Mouse (Mus musculus): ENCODE results near the gene Gm21985.

Gene Gm21985

DNA sequence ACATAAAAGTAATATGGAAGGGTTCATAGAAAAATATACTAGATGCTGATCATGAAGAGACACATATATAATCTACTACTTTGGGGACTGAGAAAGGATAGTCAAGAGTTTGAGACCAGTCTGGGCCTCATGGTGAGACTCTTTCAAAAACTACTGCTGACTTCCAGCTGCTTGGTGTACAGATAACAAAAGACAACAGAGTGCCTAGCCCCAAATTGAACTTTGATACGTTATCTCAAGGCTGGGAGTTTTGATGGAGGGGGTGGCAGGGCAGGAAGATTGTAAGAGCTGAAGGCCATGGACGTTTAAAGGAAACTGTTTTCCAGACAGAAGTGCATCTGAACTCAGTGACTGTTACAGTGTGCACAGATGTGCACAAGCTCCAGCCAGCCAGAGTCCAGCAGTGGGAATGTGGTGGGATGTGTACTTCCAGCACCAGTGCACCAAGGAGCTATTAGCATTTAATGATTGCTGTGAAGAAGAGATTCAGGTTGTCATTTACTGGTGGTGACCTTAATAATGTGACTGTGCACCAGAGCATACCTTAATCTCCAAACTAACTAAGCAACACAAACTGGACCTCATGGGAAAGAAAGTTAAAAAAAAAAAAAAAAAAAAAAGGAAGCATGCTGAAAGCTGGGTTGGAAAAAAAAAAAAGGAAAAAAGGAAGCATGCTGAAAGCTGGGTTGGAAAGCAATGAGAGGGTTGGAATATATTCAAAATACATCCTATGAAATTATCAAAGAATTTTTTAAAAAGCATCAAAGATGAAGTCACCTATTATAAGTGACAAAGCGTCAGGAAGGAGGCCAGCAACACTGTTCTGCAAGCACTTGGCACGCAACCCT, 66.2 kb downstream of the Gm21985 start:
- DNase-seq (ENCODE audit: low spot score): no peak

DNA sequence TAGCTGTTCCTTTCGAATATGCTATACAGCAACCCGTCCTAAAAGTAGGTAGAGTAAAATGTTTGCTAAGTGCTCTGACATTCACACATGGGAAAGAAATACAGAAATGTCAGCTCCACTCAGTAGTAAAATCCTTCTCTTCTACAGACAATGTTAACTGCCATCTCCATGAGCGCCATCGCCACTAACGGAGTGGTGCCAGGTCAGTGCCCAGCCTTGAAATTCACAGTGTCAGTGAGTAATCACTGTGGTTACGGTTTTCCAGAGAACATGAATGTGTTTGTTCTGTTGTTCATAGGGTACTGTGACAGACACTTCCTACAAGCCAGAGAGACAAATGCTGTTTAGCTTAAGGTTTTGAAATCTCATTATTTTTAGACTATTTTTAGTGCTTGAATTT, 71.1 kb downstream of the Gm21985 start:
- no peak for DNase-seq (ENCODE audit: low spot score)

DNA sequence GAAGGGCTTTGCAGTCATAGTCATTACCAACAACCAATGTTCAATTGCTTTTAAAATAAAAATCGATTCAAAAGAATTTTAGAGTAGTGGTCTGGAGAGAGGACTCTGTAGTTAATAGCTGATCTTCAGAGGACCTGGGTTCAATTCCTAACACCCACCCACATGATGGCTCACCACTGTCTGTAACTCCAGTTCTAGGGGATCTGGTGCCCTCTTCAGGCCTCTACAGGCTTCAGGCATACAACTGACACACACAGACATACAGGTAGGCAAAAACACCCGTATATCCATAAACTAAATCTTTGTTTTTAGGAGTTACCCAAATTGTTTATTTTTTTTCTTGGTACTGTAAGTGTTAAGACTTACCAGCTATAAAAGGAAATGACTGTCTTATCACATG, 73.6 kb downstream of the Gm21985 start:
- no peak for DNase-seq (ENCODE audit: low spot score)

DNA sequence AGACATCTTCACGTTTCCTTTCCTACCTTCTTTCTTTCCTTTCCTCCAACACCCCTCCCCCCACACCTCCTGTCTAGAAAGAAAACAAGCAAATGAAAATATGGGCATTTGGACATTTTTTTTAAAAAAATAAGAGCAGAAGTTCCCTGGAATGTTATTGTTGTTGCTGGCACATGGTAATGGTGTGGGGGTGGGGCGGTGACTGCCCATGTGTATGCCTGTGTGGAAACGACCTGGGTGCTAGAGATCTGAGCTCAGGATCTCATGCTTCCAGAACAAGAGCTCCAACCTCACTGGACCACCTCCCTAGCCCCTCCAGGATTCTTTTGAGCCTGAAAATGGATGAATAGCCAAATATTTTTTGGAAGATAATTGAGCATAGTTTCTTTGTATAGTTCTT, 75.0 kb downstream of the Gm21985 start:
- no peak for DNase-seq (ENCODE audit: low spot score)

DNA sequence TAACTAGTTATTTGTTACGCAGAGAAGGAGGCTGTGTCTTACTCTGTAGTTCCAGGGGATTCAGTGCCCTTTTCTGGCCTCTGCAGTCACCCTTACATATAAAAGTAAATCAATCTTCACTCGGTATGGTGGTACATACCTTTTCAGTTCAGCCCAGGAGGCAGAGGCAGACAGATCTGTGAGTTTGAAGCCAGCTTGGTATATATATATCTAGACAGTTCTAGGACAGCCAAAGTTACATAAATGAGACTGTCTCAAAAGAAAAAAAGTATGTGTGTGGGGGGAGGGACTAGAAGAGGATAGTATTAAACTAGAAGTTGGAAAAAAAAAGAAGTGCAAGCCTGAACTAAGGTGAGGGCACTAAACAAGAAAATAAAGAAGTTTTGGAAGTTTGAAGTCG, 82.1 kb downstream of the Gm21985 start:
- DNase-seq (ENCODE audit: low spot score): no peak

DNA sequence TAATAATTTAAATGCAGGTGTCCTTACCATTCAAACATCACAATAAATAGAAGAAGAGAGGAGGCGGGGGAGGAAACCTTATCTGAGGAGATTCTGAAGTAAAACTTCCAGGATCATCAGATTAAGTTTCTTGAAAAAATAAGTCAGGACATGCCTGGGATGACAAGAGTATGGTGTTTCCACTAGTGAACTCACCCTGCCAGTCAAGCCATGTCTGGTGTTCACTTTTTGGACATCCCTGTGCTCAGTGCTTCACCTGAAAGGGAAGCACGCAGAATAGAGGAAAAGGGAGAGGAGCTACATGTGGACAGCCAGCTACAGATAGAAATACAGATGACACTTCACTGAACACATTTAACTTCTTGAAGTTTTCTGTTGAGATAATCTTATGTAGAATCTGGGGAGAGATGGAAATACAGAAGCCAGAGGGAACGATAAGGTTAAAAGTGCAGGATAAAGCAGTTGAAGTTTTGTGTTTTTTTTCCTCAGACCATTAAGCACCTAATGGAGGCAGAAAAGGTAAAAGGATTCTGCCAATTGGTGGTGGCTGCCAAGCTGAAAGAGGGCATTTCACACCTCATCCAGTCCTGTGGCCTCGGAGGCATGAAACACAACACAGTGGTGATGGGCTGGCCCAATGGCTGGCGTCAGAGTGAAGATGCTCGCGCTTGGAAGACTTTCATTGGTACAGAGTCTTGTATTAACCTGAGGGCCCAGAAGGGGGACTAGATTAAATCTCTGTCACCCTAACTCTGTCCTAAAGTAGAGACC, 87.8 kb downstream of the Gm21985 start:
- DNase-seq (ENCODE audit: low spot score): no peak

DNA sequence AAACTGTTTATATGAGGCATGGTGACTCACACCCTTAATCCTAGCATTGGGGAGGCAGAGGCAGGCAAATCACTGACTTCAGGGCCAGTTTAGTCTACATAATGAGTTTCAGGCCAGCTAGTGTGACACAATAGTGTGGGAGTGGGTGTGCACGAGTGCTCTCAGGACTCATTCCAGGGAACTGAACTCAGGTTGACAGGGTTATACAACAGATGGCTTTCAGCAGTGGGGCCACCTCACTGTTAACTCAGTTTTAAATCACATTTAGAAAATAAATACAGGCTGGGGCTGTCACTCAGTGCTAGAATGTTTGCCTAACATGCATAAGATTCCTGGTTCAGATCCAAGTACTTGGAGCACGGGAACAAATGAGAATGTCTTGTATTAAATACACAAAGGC, 93.5 kb downstream of the Gm21985 start:
- DNase-seq (ENCODE audit: low spot score): no peak

DNA sequence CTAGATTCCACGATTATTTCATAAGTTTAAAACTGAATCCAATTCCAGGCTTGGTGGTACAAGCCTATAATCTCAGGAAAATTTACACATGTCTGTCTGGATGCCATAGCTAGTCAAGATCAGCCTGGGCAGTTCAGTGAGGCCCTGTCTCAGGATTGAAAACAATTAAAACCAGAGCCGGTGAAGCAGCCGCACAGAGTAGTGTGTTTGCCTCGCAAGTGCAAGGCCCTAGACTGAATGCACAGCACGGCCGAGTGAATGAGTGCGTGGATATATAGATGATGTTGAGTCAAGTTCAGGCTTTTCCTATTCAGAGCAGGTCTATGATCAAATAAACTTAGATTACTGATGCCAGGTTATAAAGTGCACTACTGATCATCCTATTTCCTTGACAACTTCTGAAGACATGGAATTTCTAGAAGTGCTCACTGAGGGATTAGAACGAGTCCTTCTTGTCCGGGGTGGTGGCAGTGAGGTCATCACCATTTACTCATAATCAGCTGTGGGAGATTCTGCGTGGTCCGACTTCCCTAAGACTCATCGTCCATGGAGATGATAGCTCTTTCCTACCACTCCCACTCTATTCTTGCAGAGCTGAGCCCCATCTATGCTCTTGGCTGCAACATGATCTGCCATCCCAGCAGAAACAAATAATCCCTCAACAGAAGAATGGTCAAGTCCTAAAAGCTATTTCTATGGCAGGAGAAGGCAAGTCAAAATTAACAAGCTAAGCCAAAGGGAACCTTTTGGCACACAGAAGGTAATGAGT, 94.1 kb downstream of the Gm21985 start:
- DNase-seq (ENCODE audit: low spot score): no peak

DNA sequence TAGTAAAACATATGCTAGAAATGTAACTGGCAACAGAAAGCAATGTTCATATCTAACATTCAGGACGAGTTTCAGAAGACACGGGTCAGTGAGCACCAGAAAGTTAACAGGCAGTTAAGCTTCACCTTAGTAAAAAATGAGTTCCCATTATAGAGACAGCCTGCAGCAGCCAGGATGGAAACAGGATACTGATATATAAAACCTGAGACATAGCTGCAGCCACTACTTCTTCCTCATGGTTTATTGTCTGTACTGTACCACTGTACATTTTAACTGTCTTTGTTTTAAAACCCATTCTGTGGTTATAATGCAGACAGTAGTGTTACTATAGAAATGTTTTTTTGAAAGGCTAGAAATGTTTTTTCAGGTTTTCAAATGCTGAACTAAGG, 94.7 kb downstream of the Gm21985 start:
- no peak for DNase-seq (ENCODE audit: low spot score)

DNA sequence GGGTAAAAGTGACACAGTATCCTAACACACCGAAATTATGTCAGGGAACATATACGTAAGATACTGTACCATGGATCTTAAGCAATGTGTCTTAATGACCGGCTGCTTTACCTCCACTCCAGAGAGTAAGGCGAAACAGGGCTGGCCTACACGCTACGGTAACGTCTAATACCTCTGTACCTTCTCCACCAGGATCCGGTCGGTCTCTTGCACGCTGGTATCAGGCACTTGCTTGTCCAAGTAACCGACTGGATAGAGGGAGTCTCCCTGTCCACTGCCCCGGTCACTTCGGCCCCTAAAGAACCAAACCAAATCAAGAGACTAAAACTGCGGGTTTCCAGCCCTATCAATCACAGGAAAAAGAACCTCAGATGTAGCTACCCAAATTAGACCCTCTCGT, 101.1 kb downstream of the Gm21985 start:
- no peak for DNase-seq (ENCODE audit: low spot score)

DNA sequence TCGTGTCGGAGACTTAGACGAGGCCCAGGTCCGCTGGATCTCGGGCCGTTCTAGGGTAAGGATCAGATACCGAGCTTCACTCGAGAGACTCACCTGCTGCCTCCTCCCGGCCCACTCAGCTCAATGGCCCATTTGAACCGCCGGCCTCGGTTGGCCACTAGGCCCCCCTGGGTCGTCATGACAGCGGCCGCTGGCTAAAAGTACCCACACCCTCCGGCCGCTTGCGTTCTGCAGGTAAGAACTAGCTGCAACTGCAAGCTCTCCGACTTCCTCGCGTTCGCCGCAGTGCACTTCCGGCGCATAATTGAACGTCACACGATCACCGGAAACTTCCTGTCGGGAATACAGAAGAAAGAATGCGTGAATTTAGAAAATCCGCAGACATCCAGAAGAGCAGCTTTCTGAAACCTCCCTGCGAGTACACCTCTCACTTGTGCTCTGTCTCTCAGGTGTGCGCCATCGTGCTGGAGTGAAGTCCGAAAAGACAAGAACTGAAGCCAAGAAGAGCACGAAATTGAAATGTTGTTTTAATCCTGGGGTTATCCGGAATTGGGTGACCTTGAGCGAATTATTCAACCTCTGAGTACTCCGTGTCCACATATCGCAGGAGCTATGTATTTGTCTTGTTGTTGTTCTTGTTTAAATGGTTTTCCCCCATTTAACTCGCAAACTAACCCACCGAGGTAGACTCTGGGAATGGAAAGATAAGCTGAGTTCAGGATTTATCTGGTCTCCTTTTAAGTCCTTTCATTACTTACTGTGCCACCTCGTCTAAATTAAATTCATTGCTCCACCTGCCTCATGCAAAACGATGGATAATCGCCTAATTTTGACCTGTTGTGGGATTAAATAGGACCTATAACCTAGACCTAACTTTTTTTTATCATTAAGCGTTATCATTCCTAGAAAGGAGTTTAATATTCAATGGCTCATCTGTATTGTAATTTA, 101.9 kb downstream of the Gm21985 start, which contains the start of gene Emc4:
TSS of gene Emc4 (minus strand) at position 302 of the 948 bp plus-strand sequence.
- peak; percentile 69 for DNase-seq (ENCODE audit: low spot score)

DNA sequence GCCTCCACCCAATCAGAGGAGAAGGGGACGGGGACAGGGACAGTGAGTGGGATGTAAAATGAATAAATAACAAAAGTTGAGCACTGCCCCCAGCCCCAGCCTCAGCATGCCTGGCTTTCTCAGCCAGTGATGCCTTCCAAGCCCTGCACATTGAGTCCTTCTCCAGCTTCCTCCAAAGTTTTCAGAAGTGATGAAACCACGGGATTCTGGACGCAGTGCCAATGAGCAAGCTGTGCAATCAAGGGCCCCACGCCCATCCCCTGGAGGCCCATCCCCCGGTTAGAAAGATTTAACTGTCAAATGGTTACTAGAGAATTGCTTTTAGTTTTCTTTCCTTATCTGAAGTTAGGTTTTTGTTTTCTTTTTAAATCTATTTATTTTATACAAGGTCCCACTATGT, 103.8 kb downstream of the Gm21985 start:
- DNase-seq (ENCODE audit: low spot score): no peak

DNA sequence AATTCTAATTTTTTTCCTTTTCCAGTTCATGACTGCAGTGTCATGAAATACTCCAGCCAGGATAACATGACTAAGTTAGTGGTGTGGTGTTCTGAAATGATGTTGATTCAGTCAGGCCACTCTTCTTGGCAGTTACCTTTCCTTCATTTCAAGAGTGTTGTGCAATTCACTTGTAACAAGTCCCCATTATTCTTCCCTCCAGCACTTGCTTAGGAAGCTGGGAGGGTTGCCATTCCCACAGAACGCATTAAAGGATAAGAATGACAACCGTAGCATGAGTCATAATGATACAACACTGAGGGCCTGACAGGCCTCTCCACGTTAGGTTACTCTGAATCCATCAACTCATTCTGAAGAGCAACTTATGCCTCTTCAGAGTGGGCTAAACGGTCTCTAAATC, 107.0 kb downstream of the Gm21985 start:
- no peak for DNase-seq (ENCODE audit: low spot score)

DNA sequence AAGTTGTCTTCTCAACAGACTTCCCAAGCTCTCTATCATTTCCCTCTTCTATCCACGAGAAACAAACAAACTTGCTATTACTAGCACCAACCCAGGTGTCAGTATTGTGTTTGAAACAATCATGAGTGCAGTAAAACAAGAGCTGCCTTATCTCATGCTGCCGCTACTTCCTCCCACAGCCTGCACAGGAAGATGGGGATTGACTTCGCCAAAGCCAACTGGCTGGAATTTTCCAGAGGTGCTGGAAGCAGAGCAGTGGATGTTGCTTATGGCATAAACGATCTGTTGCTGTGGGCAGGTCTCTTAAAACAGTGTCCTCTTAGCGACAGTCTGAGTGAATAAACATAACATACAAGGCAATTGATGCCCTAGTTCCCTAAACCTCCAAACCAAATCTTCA, 108.5 kb downstream of the Gm21985 start:
- no peak for DNase-seq (ENCODE audit: low spot score)

DNA sequence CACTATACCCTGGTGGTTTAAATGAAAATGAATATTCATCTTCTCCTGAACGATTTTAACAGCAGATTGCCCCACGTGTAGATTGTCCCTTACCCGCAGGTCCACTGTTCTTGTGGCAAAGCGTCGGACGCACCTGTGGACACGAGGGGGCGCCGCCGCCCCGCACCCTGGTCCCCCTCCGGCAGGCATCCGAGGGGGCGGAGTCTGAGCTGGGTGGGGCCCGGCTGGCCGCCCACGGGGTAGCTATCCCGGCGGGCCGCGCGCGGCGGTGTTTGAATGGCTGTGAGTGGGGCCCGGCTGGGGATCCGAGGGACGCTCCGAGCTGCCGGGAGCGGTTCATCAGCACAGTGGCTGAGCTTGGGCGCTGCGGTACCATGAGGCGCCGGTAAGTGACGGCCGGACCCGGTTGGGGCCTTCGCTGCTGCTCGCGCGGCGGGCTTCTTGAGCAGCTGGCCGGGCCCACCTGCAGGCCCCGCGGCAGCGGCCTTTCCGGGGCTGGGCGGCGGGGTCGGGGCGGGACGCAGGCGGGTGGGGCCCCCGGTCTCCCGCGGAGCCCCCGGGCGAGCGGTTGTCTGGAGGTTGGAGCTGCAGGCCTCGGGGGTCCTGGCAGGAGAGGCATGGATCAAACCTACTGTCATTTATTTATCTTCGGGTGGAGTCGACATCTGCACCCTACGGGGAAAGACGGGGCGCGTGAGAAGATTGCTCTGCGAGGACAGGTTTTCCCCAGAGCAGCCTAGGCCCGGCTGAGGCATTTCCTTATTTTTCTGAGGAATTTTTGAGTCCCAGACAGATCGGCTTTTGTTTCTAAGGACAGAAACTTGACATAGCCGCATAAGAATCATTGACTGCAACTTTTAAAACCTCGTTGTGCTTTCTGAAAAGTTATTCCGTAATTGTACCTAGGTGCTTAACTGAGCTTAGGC, 113.1 kb downstream of the Gm21985 start, which contains the start of gene Katnbl1:
TSS of gene Katnbl1 (plus strand) at position 239 of the 926 bp plus-strand sequence.
- DNase-seq (ENCODE audit: low spot score): peak; percentile 38

DNA sequence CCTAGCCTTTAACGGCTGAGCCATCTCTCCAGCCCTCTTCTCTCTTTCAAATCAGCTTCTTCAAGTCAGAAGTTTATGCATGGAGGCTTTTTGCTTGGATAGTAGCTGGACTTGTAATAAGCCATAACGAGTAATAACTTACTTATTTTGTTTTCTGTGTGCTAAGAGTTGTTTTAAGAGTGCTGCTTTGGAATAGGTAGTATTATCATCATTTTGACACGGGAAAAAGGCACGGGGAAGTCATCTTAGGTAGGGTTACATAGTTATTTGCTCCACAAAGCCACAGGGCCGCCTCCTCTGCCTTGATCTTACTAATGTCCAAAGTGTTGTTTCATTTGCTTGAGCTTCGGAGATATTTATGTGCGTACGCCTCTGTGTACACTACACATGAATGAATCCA, 114.0 kb downstream of the Gm21985 start:
- no peak for DNase-seq (ENCODE audit: low spot score)

DNA sequence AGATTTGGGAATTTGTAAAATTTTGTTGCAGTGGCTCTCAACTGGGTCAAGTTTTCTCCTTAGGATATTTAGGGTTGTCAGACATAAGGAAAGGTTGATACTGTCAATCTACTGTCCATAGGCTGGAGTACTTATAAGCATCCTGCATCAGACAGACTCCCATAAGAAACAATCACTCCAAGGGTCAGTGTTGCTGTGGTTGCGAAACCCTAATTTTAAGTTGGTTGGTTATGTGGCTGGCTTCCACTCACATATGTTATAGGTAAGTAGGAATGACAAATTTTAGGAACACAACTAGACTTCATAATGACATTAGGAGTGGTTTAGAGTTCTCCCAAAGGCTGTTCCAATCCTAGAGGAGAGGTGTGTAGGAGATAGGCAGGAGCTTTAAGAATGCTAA, 115.1 kb downstream of the Gm21985 start:
- DNase-seq (ENCODE audit: low spot score): no peak

DNA sequence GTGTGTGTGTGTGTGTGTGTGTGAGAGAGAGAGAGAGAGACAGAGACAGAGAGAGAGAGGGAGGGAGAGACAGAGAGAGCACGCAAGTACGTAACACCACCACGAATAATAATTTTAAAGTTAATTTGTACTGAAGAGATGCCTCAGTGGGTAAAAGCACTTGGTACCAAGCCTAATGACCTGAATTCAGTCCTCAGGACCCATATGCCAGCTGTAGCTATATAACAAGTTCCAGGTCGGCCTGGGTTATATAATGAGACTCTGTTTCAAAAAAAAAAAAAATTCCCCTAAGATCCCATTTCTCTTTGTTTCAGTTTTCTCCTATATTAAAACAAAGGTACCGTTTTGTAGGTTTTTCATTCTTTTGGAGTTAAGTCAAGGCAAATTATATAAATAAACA, 124.7 kb downstream of the Gm21985 start:
- no peak for DNase-seq (ENCODE audit: low spot score)

DNA sequence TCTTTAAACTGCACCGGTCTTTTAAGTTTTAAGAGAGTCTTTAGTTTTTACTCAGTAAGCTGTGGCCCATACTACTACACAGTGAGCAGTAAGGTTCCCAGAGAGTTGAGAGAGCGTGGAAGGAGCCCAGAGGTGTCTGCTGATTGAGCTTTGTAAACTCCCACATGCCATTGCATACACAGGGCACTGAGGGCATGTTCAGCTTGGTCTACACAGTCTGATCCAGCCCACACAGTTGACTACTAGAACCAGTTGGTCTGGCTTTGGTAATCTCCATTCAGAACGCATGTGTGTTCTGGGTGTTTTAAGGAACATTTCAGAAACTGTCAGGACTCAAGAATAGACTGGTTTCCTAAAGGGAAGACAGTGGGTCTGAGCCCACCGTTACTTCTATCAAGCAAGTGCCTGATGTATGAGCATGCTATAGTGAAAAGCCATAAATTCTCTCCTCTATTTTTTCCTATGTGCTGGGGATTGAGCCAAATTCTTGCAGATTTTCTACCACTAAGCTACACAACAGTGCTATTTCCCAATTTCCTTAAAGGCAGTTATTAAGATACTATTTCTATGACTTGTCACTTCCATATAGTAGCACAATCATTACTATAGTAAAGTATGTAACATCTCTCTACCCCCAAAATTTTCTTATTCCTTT, 125.4 kb downstream of the Gm21985 start:
- no peak for DNase-seq (ENCODE audit: low spot score)

DNA sequence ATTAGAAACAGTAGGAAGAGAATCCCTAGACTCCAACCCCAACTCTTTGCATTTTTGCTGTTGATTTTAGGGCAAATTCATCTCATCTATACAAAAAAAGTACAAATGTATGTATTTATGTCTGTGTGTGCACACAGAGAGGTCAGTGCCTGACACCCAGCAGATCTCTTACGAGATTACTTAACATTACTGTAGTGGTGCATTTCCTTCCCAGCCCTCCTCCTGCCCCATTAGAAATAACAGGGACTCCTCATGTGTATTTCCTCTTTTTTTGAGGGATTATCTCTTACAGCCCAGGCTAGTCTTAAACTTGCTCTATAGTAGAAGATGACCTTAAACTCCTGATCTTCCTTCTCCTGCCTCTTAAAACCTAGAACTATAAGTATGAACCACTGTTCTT, 126.6 kb downstream of the Gm21985 start:
- DNase-seq (ENCODE audit: low spot score): no peak
